Mouse (Mus musculus): ENCODE measurements around the gene Nkiras2. TPM values are rescaled to one million over a fixed set of nuclear protein-coding genes. Genes with fewer than 3 reads are reported as not detected.
"Not testable (repeated sequence)": the region's sequence is repeated elsewhere in the genome, so short reads cannot be mapped to it uniquely, and the experiment has no call there.

Gene Nkiras2
- polyA plus RNA-seq, 1 experiment from 2014 or later: 55.7 TPM

- Histone ChIP-seq H3K36me3 (ENCODE audit: control insufficient read depth, insufficient read depth) (peaks cover 7% of the 10 kb centered on the region; the same call in 1 of the 2 replicates), H3K9ac (ENCODE audit: low read depth, low read length) (no peak overlapping the region), H3K4me1 (replicated peaks; ENCODE audit: control insufficient read depth, insufficient read depth, low read length) (no peaks in the 10 kb centered on the region), H3K9me3 (ENCODE audit: control insufficient read depth) (no peaks in the 10 kb centered on the region), H3K4me2 (replicated peaks; ENCODE audit: low read depth) (no peak overlapping the region), H3K4me3 (ENCODE audit: low read depth, low read length) (no peak overlapping the region), H3K27ac (ENCODE audit: low read depth, low read length) (no peak overlapping the region), H3K27me3 (replicated peaks; ENCODE audit: control insufficient read depth, insufficient read depth, low read length) (no peaks in the 10 kb centered on the region)
- no peak for ATAC-seq
- 64% methylated on average over 9 of the region's 9 CpGs for WGBS
- no peak for TF ChIP-seq CTCF (IDR thresholded peaks at IDR 0.05; ENCODE audit: low read depth)
Measured at GRCm38 (mm10) chr11:100609997-100610680, 8.9 kb upstream of the Nkiras2 start.

GRCm38 (mm10) chr11:100611627-100612026 lies 7.4 kb upstream of the Nkiras2 start:
- ATAC-seq: no peak

GRCm38 (mm10) chr11:100613241-100613640 lies 5.8 kb upstream of the Nkiras2 start:
- Histone ChIP-seq H3K27me3 (replicated peaks; ENCODE audit: control insufficient read depth, insufficient read depth, low read length) (no peaks in the 10 kb centered on the region), H3K4me3 (ENCODE audit: low read depth, low read length) (no peak overlapping the region), H3K36me3 (ENCODE audit: control insufficient read depth, insufficient read depth) (peaks cover 4% of the 10 kb centered on the region; the same call in 1 of the 2 replicates), H3K27ac (ENCODE audit: low read depth, low read length) (no peak overlapping the region), H3K4me1 (replicated peaks; ENCODE audit: control insufficient read depth, insufficient read depth, low read length) (no peaks in the 10 kb centered on the region; the same call in 1 of the 2 replicates), H3K4me2 (replicated peaks; ENCODE audit: low read depth) (no peak overlapping the region), H3K9ac (ENCODE audit: low read depth, low read length) (no peak overlapping the region), H3K9me3 (ENCODE audit: control insufficient read depth) (no peaks in the 10 kb centered on the region)
- no peak for ATAC-seq
- WGBS: 74% methylated on average over 3 of the region's 3 CpGs
- no peak for TF ChIP-seq CTCF (IDR thresholded peaks at IDR 0.05; ENCODE audit: low read depth)

More at GRCm38 (mm10) chr11:100611627-100612026, 7.4 kb upstream of the Nkiras2 start:
- no peaks in the 10 kb centered on the region for H3K27me3 ChIP-seq (replicated peaks; ENCODE audit: control insufficient read depth, insufficient read depth, low read length)
- H3K4me2 ChIP-seq (replicated peaks; ENCODE audit: low read depth): no peak overlapping the region
- no peaks in the 10 kb centered on the region for H3K4me1 ChIP-seq (replicated peaks; ENCODE audit: control insufficient read depth, insufficient read depth, low read length)
- H3K9ac ChIP-seq (ENCODE audit: low read depth, low read length): no peak overlapping the region
- WGBS: 91% methylated on average over 6 of the region's 6 CpGs
- no peak overlapping the region for H3K4me3 ChIP-seq (ENCODE audit: low read depth, low read length)
- H3K9me3 ChIP-seq (ENCODE audit: control insufficient read depth): no peaks in the 10 kb centered on the region
- peaks cover 7% of the 10 kb centered on the region; the same call in 1 of the 2 replicates for H3K36me3 ChIP-seq (ENCODE audit: control insufficient read depth, insufficient read depth)
- no peak for TF ChIP-seq CTCF (IDR thresholded peaks at IDR 0.05; ENCODE audit: low read depth)
- no peak overlapping the region for H3K27ac ChIP-seq (ENCODE audit: low read depth, low read length)

- ATAC-seq: no peak
- H3K9ac ChIP-seq (ENCODE audit: low read depth, low read length): no peak overlapping the region
- 87% methylated on average over 5 of the region's 5 CpGs for WGBS
- no peak overlapping the region for H3K4me2 ChIP-seq (replicated peaks; ENCODE audit: low read depth)
- H3K4me1 ChIP-seq (replicated peaks; ENCODE audit: control insufficient read depth, insufficient read depth, low read length): peaks cover 5% of the 10 kb centered on the region; the same call in 1 of the 2 replicates
- no peak overlapping the region for H3K27ac ChIP-seq (ENCODE audit: low read depth, low read length)
- no peaks in the 10 kb centered on the region for H3K9me3 ChIP-seq (ENCODE audit: control insufficient read depth)
- H3K27me3 ChIP-seq (replicated peaks; ENCODE audit: control insufficient read depth, insufficient read depth, low read length): no peaks in the 10 kb centered on the region
- no peak for TF ChIP-seq CTCF (IDR thresholded peaks at IDR 0.05; ENCODE audit: low read depth)
- no peak overlapping the region for H3K4me3 ChIP-seq (ENCODE audit: low read depth, low read length)
- H3K36me3 ChIP-seq (ENCODE audit: control insufficient read depth, insufficient read depth): peaks cover 4% of the 10 kb centered on the region; the same call in 1 of the 2 replicates
Measured at GRCm38 (mm10) chr11:100616332-100616731, 2.7 kb upstream of the Nkiras2 start.

- 87% methylated on average over 7 of the region's 7 CpGs for WGBS
- H3K4me3 ChIP-seq (ENCODE audit: low read depth, low read length); H3K36me3 ChIP-seq (ENCODE audit: control insufficient read depth, insufficient read depth); H3K27me3 ChIP-seq (replicated peaks; ENCODE audit: control insufficient read depth, insufficient read depth, low read length); ATAC-seq; H3K9ac ChIP-seq (ENCODE audit: low read depth, low read length); H3K4me2 ChIP-seq (replicated peaks; ENCODE audit: low read depth); H3K9me3 ChIP-seq (ENCODE audit: control insufficient read depth); H3K4me1 ChIP-seq (replicated peaks; ENCODE audit: control insufficient read depth, insufficient read depth, low read length); H3K27ac ChIP-seq (ENCODE audit: low read depth, low read length): not testable (repeated sequence)
Measured at GRCm38 (mm10) chr11:100616836-100617235, 2.2 kb upstream of the Nkiras2 start.

GRCm38 (mm10) chr11:100617480-100617879 lies 1.6 kb upstream of the Nkiras2 start:
- Histone ChIP-seq H3K9ac (ENCODE audit: low read depth, low read length) (no peak overlapping the region; the same call in 1 of the 2 replicates), H3K27me3 (replicated peaks; ENCODE audit: control insufficient read depth, insufficient read depth, low read length) (no peaks in the 10 kb centered on the region), H3K9me3 (ENCODE audit: control insufficient read depth) (no peaks in the 10 kb centered on the region), H3K27ac (ENCODE audit: low read depth, low read length) (no peak overlapping the region), H3K4me2 (replicated peaks; ENCODE audit: low read depth) (peak overlapping the region; percentile 90), H3K4me3 (ENCODE audit: low read depth, low read length) (no peak overlapping the region), H3K4me1 (replicated peaks; ENCODE audit: control insufficient read depth, insufficient read depth, low read length) (peaks cover 5% of the 10 kb centered on the region; the same call in 1 of the 2 replicates), H3K36me3 (ENCODE audit: control insufficient read depth, insufficient read depth) (no peaks in the 10 kb centered on the region)
- no peak for ATAC-seq
- 60% methylated on average over 4 of the region's 4 CpGs for WGBS
- TF ChIP-seq CTCF (IDR thresholded peaks at IDR 0.05; ENCODE audit: low read depth): no peak

All from intestine, postnatal 0 days (tissue).